Mouse (Mus musculus) E14TG2a.4 (cell line): ENCODE data around the gene Hmga2.
A peak's percentile ranks its signal among the peaks of the same experiment; 100 is the strongest.

Experiments used
- H3K27me3 ChIP-seq: 2 replicates; pipeline ENCODE4 v1.6.1; 2014; ENCODE audit warnings: low read length, control low read depth; ENCODE audit not compliant: insufficient read depth
- H3K36me3 ChIP-seq: 2 replicates; pipeline ENCODE4 v1.6.1; 2014; ENCODE audit warnings: low read length, control low read depth; ENCODE audit not compliant: insufficient read depth
- H3K4me1 ChIP-seq: replicated peaks from 2 replicates; pipeline ENCODE4 v1.6.1; 2014; ENCODE audit warnings: low read depth, low read length, control low read depth
- H3K4me3 ChIP-seq: replicated peaks from 2 replicates; pipeline ENCODE4 v1.5.1; 2014; ENCODE audit warnings: mild to moderate bottlenecking, low read length
- H3K9me3 ChIP-seq: 2 replicates; pipeline ENCODE4 v1.6.1; 2014; ENCODE audit warnings: low read length, control low read depth
- CTCF ChIP-seq: conservative IDR thresholded peaks from 2 replicates; pipeline ENCODE4 v1.5.1; 2014; ENCODE audit warnings: low read length
- NANOG ChIP-seq: IDR thresholded peaks from 2 replicates; pipeline ENCODE4 v1.6.1; 2014; ENCODE audit warnings: borderline replicate concordance, low read length, mixed read lengths
- POU5F1 ChIP-seq: IDR thresholded peaks from 2 replicates; pipeline ENCODE4 v1.6.1; 2014; ENCODE audit warnings: low read length, borderline replicate concordance

Hmga2 gene

DNA sequence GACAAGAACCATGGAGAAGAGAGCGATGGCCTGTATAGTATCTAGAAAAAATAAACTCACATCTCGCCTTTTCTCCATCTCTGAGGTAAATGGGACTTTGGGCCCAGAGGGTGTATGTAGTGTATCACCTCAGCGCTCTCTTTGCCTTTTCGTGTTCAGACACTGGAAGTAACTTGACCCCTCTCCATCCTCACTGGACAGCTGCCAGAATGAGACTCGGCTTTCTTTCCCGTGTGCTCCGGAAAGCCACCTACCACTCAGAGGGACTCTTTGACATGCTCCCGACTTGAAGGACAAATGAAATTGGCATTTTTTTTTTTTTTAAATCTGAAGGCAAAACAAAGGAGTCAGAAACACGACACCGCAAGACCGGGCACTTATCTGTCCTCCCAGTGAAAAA is 35.0 kb downstream of the Hmga2 start:
- Histone ChIP-seq H3K27me3 (peaks cover 10% of the 10 kb centered on the region; the same call in 1 of the 2 replicates), H3K9me3 (no peaks in the 10 kb centered on the region), H3K36me3 (no peaks in the 10 kb centered on the region), H3K4me3 (no peak overlapping the region), H3K4me1 (no peaks in the 10 kb centered on the region)
- TF ChIP-seq CTCF (no peak), NANOG (no peak), POU5F1 (no peak)

DNA sequence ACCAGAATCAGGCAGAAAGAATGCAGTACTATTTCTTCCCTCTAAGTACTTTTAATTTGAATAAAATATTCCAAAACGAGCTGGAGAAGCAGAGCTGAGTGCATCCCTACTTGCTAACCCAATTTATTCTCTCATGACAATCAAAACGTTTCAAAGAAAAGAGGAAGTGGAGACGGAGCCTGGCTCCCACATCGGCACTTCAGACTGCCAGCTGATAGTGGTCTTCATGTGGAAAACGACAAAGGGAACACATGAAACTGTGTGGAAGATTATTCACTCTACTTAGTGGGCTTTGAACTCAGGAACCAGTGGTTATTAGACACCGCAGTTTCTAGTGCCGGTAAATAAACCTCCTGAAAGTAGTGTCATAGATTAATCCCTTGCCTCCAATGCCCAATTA is 41.8 kb downstream of the Hmga2 start:
- no peak for TF ChIP-seq NANOG
- TF ChIP-seq CTCF = no peak
- TF ChIP-seq POU5F1 = no peak
- no peaks in the 10 kb centered on the region for H3K9me3 ChIP-seq
- no peaks in the 10 kb centered on the region for H3K36me3 ChIP-seq
- H3K4me3 ChIP-seq = no peak overlapping the region
- H3K27me3 ChIP-seq = peaks cover 18% of the 10 kb centered on the region
- H3K4me1 ChIP-seq = peaks cover 6% of the 10 kb centered on the region; the same call in 1 of the 2 replicates

DNA sequence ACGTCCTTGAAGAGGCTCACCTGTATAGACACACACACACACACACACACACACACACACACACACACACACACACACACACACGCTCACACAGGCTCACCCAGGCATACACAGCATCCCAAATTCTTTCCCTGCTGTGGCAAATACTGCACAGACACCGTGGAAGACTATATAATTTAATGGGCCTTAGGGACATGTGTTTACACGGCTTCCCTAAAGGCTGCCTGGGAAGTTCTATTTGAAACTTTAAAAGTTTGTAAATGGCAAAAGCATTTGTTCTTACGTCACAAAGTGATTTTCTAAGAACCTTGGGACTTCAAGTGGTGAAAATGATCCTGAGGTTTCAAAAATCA is 42.8 kb downstream of the Hmga2 start:
- no peaks in the 10 kb centered on the region for H3K36me3 ChIP-seq
- H3K4me3 ChIP-seq = no peak overlapping the region
- no peaks in the 10 kb centered on the region for H3K9me3 ChIP-seq
- peaks cover 16% of the 10 kb centered on the region; the same call in 1 of the 2 replicates for H3K4me1 ChIP-seq
- TF ChIP-seq POU5F1 (no peak), CTCF (no peak), NANOG (no peak)
- peaks cover 28% of the 10 kb centered on the region for H3K27me3 ChIP-seq

DNA sequence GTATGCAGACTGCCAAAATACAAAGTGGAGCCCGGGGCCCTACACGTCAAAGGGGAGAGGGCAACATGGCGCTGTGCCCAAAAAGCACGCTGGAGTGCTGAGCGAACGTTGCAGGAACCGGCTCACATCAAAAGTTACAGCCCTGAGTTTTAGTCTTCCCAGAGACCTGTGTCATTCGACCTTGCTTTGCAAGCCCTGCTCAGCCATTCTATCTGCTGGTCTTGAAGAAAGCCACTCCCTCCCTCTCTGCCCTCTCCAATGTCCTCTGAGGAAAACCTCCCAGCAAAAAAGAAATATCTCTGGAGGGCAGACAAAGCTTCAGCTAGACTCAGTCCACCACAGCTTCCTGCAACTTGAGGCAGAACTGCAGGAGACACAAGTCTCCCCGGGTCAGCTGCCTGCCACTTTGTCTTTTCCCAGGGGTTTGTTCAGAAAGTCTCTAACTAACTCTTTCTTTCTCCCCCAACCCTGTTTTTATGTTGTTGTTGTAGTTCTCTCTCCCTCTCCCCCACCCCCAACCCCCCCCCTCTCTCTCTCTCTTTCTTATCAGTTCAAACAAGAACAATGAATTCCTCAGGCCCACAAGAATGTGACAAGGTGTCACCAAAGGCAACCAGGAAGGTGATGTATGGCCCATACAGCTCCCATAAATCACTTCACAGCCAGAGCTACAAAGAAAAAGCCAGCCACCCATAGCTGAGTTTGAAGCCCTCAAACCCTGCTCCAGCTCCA is 43.4 kb downstream of the Hmga2 start:
- TF ChIP-seq NANOG = no peak
- TF ChIP-seq CTCF = no peak
- TF ChIP-seq POU5F1 = no peak
- no peaks in the 10 kb centered on the region for H3K9me3 ChIP-seq
- H3K4me1 ChIP-seq = peaks cover 21% of the 10 kb centered on the region; the same call in 1 of the 2 replicates
- H3K4me3 ChIP-seq = no peak overlapping the region
- H3K27me3 ChIP-seq = peaks cover 31% of the 10 kb centered on the region
- no peaks in the 10 kb centered on the region for H3K36me3 ChIP-seq

DNA sequence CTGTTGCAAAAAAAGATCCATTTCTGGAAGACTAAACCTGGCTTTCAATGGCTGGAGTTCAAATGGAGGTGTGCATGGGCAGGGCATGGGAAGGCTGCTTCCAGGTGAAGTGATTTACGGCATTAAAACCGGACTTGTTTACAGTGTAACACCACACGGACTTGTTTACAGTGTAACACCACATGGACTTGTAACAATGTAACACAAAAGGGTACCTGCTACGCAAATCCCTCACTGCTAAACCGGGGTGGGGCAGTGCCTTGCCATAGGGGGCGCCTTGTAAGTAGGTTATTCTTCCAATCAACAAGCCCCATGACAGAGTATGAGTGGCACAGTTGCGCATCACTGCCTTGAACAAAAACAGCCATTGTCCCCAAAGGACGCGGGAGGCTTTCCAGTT is 44.2 kb downstream of the Hmga2 start:
- no peak overlapping the region for H3K4me3 ChIP-seq
- peaks cover 32% of the 10 kb centered on the region for H3K27me3 ChIP-seq
- TF ChIP-seq POU5F1 = no peak
- no peak for TF ChIP-seq NANOG
- TF ChIP-seq CTCF = no peak
- H3K9me3 ChIP-seq = no peaks in the 10 kb centered on the region
- H3K4me1 ChIP-seq = peaks cover 21% of the 10 kb centered on the region; the same call in 1 of the 2 replicates
- H3K36me3 ChIP-seq = no peaks in the 10 kb centered on the region

DNA sequence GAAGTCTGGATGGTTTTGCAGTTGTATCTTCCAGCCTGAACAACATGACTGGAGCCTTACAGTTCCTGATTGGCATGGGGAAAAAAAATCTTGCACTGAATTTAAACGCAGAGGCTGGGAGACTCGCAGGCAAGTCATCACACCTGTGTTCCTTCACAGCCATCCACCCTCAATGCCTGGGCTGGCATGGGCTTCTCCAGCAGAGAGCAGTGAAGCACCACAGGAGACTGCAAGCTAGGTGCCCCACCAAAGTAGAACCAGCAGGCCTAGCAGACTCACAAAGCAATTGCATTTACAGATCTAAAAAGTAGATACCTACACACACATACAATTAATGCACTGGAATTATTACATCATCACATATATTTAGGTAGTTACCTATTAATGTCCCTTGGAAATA is 44.8 kb downstream of the Hmga2 start:
- Histone ChIP-seq H3K9me3 (no peaks in the 10 kb centered on the region), H3K4me1 (peaks cover 21% of the 10 kb centered on the region; the same call in 1 of the 2 replicates), H3K36me3 (no peaks in the 10 kb centered on the region), H3K27me3 (peaks cover 37% of the 10 kb centered on the region), H3K4me3 (no peak overlapping the region)
- TF ChIP-seq NANOG (no peak), POU5F1 (no peak), CTCF (no peak)

DNA sequence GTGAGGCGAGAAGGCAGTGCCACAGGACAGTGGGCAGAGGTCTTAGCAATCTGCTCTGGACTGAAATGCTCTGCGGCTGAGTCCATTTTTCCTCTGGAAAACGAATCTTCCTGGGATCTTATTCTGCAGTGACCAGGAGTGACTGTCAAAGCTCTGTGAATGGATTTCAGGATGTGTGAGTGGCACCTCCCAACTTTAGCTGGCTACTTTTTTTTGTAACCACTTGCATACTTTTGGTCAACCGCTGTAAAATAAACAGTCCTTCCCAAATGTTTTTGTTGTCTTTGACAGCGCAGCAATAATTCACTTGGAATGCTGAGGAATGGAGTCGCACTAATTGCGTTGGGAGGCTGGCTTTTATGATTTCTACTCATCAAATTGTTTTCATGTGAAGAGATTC is 45.8 kb downstream of the Hmga2 start:
- H3K4me3 ChIP-seq = no peak overlapping the region
- H3K27me3 ChIP-seq = peaks cover 47% of the 10 kb centered on the region
- no peaks in the 10 kb centered on the region for H3K9me3 ChIP-seq
- peaks cover 21% of the 10 kb centered on the region; the same call in 1 of the 2 replicates for H3K4me1 ChIP-seq
- H3K36me3 ChIP-seq = no peaks in the 10 kb centered on the region
- TF ChIP-seq CTCF = no peak
- TF ChIP-seq NANOG = no peak
- TF ChIP-seq POU5F1 = no peak

DNA sequence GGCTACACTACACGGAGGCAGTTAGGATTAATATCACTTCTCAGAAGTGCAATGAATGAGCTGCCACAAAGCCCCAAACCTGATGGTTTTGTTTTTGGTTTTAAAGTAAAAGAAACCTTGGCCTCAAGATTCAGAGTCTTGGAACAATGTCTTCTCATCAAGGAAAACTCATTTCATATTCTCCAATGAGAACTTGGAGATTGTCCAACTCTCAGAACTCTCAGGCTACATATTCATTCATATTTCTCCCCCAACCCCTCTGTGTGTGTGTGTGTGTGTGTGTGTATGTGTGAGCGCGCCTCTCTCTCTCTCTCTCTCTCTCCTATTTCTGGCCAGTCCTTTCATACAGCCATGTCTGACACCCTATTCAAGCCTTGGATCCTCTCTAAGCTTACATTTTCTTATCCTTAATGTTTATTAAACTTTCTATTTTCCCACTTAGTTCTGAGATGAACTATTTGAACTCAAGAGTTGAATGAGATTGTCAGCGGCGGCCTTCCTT is 46.5 kb downstream of the Hmga2 start:
- Histone ChIP-seq H3K4me3 (no peak overlapping the region), H3K27me3 (peaks cover 47% of the 10 kb centered on the region), H3K36me3 (no peaks in the 10 kb centered on the region), H3K9me3 (no peaks in the 10 kb centered on the region), H3K4me1 (peaks cover 21% of the 10 kb centered on the region; the same call in 1 of the 2 replicates)
- TF ChIP-seq POU5F1 = no peak
- no peak for TF ChIP-seq CTCF
- no peak for TF ChIP-seq NANOG

DNA sequence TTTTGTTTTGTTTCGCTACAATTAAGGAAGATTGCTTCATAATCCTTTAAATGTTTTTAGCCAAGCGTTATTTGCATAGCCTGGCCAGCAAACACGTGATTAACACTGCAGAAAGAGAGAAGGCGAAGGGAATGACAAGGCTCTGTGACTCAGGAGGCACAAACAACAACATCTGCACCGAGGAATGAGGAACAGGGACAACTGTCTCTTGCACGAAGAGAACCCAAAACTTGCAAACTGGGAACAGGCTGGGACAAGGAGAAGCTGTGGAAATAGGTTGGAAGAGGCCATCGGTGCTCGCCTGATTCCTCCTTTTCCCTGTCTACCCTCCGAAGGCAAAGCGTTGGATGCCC is 47.1 kb downstream of the Hmga2 start:
- Histone ChIP-seq H3K27me3 (peaks cover 47% of the 10 kb centered on the region), H3K36me3 (no peaks in the 10 kb centered on the region), H3K4me1 (peaks cover 21% of the 10 kb centered on the region; the same call in 1 of the 2 replicates), H3K9me3 (no peaks in the 10 kb centered on the region), H3K4me3 (peak overlapping the region; percentile 72)
- TF ChIP-seq NANOG = no peak
- no peak for TF ChIP-seq POU5F1
- no peak for TF ChIP-seq CTCF
